Mouse (Mus musculus) embryonic fibroblast, embryonic 13.5 days (primary cell): ENCODE measurements around the gene Glmn.

ENCODE experiments used
- CTCF ChIP-seq: IDR thresholded peaks from 2 replicates; pipeline ENCODE4 v1.5.1; 2011; ENCODE audit warnings: mild to moderate bottlenecking, control low read depth, low read length, moderate library complexity, borderline replicate concordance; ENCODE audit not compliant: insufficient read depth
- POLR2A ChIP-seq: IDR thresholded peaks from 2 replicates; pipeline ENCODE4 v1.6.1; 2011; ENCODE audit warnings: low read depth, mild to moderate bottlenecking, control low read depth, low read length, moderate library complexity

DNA sequence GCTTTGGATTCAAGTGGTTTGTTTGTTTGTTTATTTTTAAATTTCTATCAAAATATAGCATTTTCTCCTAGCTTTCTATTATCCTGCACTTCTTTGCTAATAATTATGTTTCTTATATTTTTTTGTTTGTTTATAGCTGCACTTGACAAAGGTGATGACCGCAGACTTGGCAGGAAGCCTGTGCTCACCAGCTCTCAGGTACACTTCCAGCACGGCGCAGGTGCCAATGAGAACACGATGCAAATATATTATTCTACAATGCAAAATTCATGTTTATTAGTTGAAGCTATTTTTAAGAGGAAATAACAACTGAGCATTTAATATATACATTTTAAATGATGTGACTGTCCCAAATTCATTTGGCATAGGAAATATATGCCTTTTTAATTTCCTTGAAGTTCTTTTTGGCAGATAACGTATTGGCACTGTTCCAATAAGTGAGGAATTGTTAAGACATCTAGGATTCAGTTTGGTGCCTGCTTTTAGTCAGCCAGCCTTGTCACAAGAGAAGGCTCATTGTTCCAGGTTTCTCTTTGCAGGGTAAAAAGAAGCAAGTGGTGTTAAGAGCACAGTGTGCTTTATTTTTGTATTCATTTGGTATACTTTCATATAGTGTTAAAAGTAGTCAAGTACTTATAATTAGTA lies 97.7 kb downstream of the Glmn start:
- TF ChIP-seq CTCF, result no peak
- no peak for TF ChIP-seq POLR2A
